Mouse (Mus musculus) embryonic fibroblast, embryonic 13.5 days (primary cell): ENCODE results near the gene Aacs.

ENCODE experiments used
- CTCF ChIP-seq: IDR thresholded peaks from 2 replicates; pipeline ENCODE4 v1.5.1; 2011; ENCODE audit warnings: mild to moderate bottlenecking, control low read depth, low read length, moderate library complexity, borderline replicate concordance; ENCODE audit not compliant: insufficient read depth
- POLR2A ChIP-seq: IDR thresholded peaks from 2 replicates; pipeline ENCODE4 v1.6.1; 2011; ENCODE audit warnings: low read depth, mild to moderate bottlenecking, control low read depth, low read length, moderate library complexity

DNA sequence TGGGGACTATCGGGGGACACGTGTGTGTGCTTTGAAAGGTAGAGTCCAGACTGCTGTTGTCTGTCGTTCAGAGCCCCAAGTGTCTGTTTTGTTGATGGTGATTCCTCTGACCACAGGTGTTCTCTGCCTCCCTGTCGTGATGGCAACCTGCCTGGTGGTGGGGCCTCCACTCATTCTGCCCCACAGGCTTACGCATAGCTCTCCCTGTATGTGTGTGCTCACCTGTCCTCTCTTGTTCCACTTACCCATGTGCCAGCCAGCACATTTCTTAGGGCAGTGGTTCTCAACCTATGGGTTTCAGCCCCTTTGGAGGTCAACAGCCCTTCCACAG lies 17.4 kb downstream of the Aacs start:
- no peak for TF ChIP-seq POLR2A
- TF ChIP-seq CTCF = no peak
